Mouse (Mus musculus): ENCODE results near the gene Rnf167.

DNA sequence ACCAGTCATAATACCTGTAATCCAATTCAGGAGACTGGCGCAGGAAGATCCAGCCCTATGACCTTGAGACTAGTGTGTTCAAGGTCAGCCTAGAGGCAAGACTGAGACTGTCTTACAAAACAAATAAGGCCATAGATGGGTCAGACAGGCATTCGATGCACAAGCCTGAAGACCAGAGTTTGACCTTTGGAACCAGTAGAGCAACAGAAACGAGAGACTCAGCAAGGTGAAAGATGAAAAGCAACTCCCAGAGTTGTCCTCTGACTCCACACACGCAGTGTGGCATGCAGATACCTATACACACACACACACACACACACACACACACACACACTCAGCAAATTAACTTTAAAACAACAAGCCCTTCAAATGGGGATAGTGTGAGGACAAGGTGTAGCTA, 20.2 kb upstream of the Rnf167 start:
- TF ChIP-seq POLR2A (IDR thresholded peaks at IDR 0.05; ENCODE audit: control insufficient read depth, extremely low read depth, insufficient read depth, low read length, poor library complexity) = no peak
- no peak for TF ChIP-seq CTCF (IDR thresholded peaks at IDR 0.05; ENCODE audit: borderline replicate concordance, control insufficient read depth, extremely low read depth, insufficient read depth, low read length, poor library complexity)
